Mouse (Mus musculus): Measurements from ENCODE around the gene Pum1. TPM values are rescaled to one million over a fixed set of nuclear protein-coding genes. Genes with fewer than 3 reads are reported as not detected.

Pum1 gene
- polyA plus RNA-seq, 1 experiment, result not detected

DNA sequence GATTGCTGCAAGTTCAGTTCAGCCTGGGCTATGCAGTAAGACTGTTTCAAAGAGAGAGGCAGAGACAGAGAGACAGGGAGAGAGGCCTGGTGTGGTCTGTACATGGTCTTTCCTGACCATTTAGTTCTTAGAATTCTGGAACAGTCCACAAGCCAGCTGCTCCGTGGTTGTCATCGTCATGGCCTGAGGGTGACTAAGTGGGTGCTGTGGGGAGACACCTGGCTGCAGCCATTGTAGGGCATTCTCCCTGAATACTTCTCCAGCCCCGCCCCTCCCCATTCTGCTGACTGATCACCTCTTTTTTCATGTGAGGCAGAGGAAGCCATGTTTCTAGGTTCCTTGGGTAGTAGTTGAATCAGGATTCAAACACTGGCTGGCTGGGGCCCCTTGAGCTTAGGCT is 156.7 kb downstream of the Pum1 start:
- Histone ChIP-seq H3K4me1 (ENCODE audit: control insufficient read depth, insufficient read depth, low read length) (peaks cover 7% of the 10 kb centered on the region), H3K4me3 (ENCODE audit: insufficient read depth, low read depth, low read length) (no peak overlapping the region), H3K27ac (ENCODE audit: insufficient read depth, low read depth, low read length) (no peak overlapping the region)
- 84% methylated on average over 3 of the region's 3 CpGs for WGBS
- TF ChIP-seq CTCF (IDR thresholded peaks at IDR 0.05; ENCODE audit: insufficient read depth, low read depth, low read length) (no peak), POLR2A (IDR thresholded peaks at IDR 0.05; ENCODE audit: insufficient read depth, low read depth, low read length) (no peak)

DNA sequence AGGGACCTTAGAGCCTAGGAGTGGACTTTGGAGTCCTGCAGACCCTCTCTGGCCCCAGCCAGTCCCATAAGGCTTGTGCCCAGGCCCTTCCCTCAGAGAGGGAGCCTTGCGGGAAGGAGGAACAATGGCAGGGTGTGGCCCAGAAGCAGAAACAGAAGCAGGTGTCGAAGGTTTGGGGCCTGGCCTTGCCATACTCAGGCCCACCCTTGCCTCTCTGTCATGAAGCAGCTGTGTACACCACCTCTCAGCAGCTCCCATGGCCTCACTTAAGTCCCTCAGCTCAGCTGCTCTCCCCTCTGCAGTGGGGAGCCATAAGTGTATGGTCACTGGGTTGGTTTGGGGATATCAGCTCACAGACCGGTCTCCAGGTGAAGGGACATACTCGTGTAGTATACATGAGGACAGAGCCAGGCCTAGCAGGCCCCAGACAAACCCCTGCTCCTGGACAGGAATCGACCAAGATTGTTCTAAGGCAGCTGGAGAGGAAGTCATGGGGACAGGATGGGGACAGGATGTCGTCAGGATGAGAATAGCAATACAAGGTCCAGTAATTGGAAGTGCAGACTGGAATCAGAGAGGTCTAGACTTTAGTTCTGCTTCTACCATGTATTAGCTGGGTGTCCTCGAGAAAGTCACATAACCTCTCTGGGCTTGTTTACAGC is 157.6 kb downstream of the Pum1 start:
- Histone ChIP-seq H3K4me3 (ENCODE audit: insufficient read depth, low read depth, low read length) (no peak overlapping the region), H3K4me1 (ENCODE audit: control insufficient read depth, insufficient read depth, low read length) (no peaks in the 10 kb centered on the region; the same call in 1 of the 2 replicates), H3K27ac (ENCODE audit: insufficient read depth, low read depth, low read length) (no peak overlapping the region)
- WGBS, result 93% methylated on average over 7 of the region's 7 CpGs
- TF ChIP-seq POLR2A (IDR thresholded peaks at IDR 0.05; ENCODE audit: insufficient read depth, low read depth, low read length), result no peak
- TF ChIP-seq CTCF (IDR thresholded peaks at IDR 0.05; ENCODE audit: insufficient read depth, low read depth, low read length), result no peak

DNA sequence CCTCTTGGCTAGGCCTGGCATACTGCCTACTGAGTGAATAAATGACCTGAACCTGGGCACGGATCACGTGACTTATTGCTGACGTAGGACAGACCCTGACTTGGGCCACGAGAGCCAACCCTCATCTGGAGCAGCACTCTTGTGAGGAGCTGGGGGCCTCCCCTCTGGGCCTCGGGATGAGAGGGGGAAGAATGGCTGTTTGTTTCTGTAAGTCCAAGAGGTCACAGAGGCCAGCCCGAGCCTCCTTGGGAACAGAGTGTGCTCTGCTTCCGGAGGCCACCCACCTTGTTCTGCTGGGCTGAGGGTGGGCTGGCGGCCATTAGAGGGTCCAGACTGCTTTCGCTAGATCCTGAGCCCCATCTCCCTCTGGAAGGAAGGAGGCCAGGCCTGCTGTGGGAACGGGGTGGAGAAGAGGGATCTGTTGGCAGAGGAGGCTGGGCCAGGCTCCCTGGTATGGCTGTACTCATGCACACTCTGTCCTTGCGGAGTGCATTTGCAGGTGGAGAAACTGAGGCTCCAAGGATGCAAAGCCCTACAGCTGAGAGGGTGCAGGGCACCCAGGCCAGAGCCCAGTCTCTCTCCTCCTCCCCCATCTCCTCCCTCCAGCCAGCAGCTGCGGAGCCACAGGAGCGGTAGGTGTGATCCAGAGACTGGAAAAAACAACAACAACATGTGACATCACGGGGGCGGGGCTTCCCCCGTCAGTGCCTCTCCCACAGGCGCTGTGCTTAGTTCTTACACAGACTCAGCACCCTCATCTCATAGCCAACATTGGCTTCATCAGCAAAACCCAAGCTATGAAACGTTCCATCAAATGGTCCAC is 165.9 kb downstream of the Pum1 start:
- H3K4me3 ChIP-seq (ENCODE audit: insufficient read depth, low read depth, low read length), result no peak overlapping the region
- TF ChIP-seq POLR2A (IDR thresholded peaks at IDR 0.05; ENCODE audit: insufficient read depth, low read depth, low read length) (no peak), CTCF (IDR thresholded peaks at IDR 0.05; ENCODE audit: insufficient read depth, low read depth, low read length) (no peak)
- H3K27ac ChIP-seq (ENCODE audit: insufficient read depth, low read depth, low read length), result peak overlapping the region; percentile 53; the same call in 1 of the 2 replicates
- WGBS, result 25% methylated on average over 18 of the region's 18 CpGs
- peaks cover 6% of the 10 kb centered on the region for H3K4me1 ChIP-seq (ENCODE audit: control insufficient read depth, insufficient read depth, low read length)

Other genes with a start within 250 kb of the Pum1 start
- not detected in 2 replicates for gene Nkain1, start 89.1 kb upstream of the Pum1 start, polyA plus RNA-seq (2012; ENCODE audit: insufficient read depth, insufficient read length, low replicate concordance, missing spikeins)
- 81.4 TPM in 1 of 2 replicates, not detected in the other for gene Sdc3, start 129.2 kb downstream of the Pum1 start, polyA plus RNA-seq (2012; ENCODE audit: insufficient read depth, insufficient read length, low replicate concordance, missing spikeins)
- gene Laptm5, start 249.8 kb downstream of the Pum1 start, polyA plus RNA-seq (2012; ENCODE audit: insufficient read depth, insufficient read length, low replicate concordance, missing spikeins), result 435 TPM in 1 of 2 replicates, not detected in the other

All from olfactory bulb, adult 2 months (tissue).